Mouse (Mus musculus) cerebral cortex, adult 2 months (tissue): ENCODE results near the gene Gm37240.

Experiments
- WGBS: fragments of 180-500 bp; shearing (Covaris S2); methylation state at CpG from one replicate; pipeline ENCODE4 v1.1.7; 2018; 5-methylcytosine and 5-hydroxymethylcytosine counted together

The Gm37240 gene

DNA sequence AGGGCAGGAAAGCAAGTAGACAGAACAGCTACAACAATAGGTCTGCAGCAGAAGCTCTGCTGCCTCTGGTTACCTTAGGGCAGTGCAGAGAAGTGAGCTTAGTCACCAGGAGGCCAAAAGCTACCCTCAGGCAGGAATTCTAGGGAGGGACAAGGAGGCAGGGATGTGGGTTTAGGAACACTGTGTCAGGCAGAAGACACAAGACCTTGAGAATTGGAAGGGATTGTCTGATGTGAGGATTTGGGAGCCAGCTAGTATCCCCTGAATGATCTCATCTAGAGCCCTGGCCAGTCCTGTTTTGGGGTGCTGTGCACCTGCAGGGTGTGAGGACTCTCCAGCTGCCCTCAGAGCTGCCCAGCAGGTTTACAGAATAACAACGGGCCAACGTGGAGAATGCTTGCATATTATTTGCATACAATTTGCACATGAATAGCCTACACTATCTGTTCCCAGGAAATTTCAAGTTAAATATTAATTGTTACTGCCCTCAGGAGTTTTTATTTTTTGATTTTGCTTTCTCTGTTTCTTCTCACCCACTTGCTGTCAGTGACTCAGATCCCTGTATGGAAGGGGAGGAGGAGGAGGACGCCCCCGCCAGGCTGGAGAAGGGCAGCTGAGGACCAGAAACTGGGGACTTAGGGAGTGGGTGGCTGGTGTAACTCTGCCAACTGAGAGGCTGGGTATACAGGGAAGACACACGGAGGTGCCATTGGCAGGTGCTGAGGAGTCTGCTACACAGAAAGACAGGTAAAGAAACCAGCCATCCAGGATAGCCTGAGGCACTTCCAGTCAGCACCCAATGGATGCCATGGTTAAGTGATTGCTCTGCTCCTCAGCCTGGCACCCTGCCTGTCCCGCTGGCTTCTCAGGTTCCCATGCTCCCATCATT is 862.3 kb downstream of the Gm37240 start:
- WGBS, result 21% methylated on average over 6 of the region's 6 CpGs

DNA sequence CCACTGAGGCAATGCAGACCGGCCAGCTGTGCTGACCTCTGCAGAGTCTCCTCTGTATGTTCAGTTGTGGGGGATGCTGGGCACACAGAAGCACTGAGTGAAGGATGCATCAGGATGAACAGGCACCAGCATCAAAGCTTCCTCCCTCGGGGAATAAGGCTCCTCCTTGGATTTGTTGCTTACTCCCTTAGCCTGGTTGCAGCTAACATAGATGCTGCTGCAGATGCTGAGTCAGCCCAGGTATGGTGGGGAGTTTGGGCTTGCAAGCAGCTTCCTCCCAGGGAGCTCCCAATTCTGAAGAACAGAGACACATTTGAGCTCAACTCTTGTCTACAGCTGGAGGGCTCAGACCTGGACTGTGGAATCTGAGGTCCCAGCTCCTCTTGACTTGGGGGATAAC is 863.1 kb downstream of the Gm37240 start:
- 63% methylated on average over 2 of the region's 2 CpGs for WGBS

DNA sequence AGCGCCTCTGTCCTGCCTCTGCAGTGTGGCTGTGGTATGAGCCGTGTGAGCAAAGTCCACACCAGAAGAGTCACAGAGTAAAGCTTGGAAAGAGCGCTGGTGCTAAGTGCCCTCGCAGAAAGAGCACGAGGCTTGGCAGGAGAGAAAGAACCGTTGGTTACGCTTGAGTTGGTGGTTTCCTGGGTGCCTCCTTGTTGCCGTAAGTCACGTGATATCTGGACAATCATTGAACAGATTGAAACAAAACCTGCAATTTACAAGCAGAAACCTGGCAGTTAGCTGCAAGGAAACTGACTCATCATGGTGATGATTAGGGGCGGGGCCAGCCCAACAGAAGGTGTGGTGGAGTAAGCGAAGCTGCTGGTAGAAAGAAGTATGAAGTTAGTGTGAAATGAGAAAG is 864.5 kb downstream of the Gm37240 start:
- 66% methylated on average over 11 of the region's 11 CpGs for WGBS

DNA sequence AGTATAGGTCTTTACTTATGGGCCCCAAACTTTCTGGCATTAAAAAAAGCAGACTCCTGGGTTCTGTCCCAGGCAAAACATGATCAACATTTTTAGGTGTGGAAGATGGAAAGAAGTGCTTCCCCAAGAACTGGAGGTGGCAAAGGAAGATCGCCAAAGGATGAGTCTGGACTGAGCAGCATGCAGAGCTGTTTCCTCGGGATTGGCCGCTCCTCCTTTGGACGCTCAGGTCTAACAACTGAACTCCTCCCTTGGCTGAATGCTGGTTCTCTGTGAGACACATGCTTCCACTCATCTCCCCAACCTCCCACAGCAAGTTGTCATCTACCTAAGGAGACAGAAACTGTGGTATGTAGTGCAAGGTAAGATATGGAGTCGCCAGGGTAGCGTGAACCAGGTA is 865.5 kb downstream of the Gm37240 start:
- WGBS, result 76% methylated on average over 6 of the region's 6 CpGs

DNA sequence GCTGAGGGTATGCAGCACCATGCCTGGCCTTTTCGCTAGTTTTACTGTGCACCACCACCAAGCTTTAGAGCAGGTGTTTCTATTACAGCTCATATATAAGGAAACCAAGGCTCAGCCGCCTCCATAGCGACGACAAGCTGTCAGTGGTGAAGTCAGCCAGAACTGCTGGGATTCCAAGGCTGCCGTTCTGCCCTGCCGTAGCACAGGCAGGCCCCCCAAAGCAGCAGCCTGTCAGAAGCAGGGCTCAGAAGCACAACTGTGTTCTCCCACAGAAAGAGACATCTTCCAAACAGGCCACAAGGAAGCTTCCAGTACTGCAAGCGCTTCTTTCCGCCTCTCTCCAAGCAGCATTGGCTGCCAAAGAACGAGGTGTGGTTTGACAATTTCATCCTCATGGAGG is 871.7 kb downstream of the Gm37240 start:
- 35% methylated on average over 9 of the region's 9 CpGs for WGBS

DNA sequence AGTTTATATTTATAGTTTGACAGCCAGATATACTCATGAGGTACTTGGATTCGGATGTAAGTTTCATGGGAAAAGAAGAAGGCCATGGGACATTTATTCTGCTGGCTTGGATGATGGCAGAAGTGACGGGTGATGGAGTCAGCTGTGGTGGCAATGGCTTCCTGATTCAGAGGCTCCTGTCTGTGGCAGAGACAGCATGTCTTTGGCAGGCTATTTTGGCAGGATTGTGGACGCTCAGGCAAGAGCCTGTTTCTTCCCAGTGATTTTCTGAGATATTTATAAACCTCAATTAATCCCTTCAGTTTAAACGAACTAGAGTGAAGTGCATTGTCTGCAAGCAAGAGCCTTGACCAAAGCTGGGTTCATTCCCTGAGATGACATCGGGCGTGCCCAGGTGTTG is 874.4 kb downstream of the Gm37240 start:
- WGBS, result 61% methylated on average over 6 of the region's 6 CpGs

DNA sequence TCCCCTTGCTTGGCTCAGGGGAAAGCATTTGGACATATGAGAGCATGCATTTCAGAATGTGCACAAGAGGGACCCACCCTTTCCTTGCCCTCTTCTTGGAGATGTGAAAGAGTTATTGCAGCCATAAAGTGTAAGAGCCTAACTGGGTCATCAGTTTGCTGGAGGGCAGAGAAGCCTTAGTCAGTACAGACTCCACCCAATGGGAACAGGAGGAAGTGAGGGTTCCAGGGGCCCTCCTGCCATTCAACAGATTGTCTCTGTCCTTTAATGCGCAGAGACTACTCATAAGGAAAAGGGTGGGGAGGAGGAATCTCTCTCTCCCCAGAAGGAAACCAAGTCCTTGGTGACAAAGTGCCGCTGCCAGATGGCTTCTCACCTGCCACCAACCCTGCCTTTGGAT is 882.1 kb downstream of the Gm37240 start:
- 81% methylated on average over 2 of the region's 2 CpGs for WGBS

DNA sequence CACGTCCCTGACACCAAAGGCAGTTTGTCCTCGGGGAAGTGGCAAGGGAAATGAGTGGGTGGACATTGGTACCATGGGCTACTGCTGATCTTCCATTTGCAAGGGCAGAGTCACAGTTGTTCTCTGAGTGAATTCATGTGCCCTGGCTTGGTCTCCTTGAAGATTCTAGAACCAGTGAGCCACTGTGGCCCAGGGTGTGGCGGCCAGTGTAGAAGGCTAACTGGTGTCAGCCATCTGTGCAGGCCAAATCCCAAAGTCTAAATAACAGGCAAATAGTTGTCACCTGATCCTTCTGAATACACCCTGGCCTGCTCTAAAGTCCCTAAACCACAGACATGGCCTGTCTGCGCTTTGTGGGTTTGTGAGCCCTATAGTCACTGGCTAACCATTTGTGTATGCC is 898.4 kb downstream of the Gm37240 start:
- WGBS, result 84% methylated on average over 4 of the region's 4 CpGs

DNA sequence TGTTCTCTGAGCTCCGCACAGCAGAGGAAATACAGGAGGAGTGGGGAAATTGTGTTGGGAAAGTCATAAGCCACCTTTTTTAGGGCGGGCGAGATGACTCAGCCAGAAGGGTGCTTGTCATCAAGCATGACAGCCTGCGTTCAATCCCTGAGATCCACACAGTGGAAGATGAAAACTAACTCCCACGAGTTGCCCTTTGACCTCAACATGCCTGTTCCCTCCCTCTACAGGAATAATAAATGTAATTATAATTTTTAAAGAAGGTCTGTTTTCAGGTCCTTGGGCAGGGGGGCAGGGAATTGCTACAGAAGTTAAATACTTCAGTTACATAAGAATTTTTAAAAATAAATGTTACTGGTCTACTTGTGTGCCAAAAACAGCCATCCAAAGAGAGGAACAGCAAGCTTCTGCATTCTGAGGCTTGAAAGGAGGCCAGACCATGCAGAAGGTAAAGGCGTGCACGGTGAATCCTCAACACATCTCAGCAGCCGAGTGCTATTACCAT is 902.1 kb downstream of the Gm37240 start:
- 52% methylated on average over 8 of the region's 8 CpGs for WGBS

DNA sequence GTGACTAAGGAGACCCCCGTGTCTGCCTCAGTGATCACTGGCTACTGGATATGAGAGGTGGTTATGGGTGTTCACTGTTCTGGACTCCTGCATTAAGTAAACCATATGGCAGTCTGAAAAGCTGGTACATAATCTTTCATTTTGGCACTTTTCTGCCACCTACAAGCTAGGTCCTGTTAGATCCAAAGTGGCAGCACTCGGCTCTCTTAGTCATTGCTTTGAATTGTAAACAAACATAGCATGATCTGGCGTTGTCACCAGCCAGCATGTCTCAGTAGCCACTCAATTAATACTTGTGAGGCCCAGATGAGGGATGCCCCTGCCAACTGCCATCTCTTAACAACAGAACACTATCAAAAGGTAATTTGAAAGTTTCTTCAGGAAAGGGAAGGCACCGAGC is 904.6 kb downstream of the Gm37240 start:
- 48% methylated on average over 4 of the region's 4 CpGs for WGBS

DNA sequence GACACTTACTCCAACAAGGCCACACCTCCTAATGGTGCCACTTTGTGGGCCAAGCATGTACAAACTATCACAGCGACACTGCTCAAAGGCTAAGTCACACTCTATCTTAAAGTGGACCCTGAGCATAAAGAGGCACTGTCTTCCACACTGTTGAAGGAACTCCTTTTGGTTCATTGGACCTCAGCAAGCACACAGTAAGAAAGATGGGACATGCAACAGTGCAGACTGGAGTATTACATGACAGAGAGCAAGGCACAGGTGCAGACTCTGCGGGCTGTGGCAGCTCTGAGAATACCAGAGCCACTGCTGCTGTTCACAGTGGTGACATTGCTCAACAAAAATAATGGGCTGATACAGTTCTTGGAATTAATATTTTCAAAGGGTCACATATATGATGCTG is 907.2 kb downstream of the Gm37240 start:
- 92% methylated on average over 2 of the region's 2 CpGs for whole genome bisulfite sequencing

DNA sequence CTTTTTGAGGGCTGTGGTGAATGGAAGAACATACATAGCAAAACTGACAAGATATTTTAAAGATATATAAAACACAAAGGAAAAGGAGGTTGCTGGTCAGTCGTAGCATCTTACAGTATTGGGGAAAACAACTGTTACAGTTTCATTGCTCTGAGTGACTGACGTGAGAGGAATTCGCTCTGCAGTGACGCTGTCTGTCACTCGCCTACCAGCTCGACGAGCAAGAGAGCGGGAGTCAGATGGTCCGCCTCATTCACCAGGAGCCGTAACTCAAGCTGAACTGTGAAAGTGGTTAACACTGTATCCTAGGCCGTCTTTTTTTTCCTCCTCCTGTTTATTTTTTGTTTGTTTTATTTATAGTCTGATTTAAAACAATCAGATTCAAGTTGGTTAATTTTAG is 908.6 kb downstream of the Gm37240 start:
- 61% methylated on average over 11 of the region's 11 CpGs for WGBS

DNA sequence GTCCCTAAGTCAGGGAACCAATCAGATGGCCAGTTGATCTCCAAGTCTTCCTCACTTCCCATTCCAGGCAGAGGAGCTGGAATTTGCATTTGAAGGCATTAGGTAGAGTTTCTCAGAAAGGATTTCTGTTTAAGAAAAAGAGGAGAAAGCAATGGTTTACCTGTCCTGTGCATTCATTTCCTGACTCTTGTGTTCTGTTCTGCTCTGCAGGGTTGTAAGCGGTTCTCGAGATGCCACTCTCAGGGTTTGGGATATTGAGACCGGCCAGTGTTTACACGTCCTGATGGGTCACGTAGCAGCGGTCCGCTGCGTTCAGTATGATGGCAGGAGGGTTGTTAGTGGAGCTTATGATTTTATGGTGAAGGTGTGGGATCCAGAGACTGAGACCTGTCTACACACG is 913.1 kb downstream of the Gm37240 start:
- 80% methylated on average over 9 of the region's 9 CpGs for WGBS

DNA sequence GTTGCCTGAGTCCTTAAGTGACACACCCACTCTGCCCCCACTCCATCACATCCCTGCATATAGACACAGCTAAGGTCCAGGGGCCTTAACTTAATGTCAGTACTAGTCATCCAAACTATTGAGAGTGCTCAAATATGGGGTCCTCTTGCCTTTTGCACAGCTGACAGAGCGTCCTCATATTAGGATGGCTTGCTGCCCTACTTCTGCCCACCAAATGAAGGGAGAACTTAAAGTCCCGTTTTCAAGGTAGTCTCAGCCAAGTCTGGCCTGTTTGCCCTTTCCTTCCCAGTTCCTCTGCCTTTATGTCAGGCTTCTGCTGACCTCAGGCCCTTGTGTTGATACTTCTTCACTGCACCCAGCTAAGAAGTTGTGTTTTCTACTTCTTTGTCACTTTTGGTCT is 914.4 kb downstream of the Gm37240 start:
- 68% methylated on average over 2 of the region's 2 CpGs for WGBS

DNA sequence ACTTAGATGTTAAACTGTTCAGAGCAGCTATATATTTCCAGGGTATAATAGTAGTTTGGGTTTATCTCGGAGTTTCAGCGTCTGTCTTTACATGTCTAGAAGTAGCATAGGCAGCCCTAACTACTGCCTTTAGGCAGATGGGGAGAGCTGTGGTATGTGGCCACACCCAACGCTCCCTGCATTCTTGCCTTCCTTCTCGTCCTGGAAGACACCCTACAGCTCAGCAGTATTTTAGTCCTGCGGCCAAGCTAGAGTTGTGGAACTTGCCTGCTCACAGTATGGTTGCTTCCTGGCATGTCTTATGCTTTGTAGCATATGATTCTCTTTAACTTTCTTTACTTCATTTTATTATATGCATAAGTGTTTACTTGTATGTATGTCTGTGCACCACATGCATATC is 915.8 kb downstream of the Gm37240 start:
- 59% methylated on average over 5 of the region's 5 CpGs for WGBS

DNA sequence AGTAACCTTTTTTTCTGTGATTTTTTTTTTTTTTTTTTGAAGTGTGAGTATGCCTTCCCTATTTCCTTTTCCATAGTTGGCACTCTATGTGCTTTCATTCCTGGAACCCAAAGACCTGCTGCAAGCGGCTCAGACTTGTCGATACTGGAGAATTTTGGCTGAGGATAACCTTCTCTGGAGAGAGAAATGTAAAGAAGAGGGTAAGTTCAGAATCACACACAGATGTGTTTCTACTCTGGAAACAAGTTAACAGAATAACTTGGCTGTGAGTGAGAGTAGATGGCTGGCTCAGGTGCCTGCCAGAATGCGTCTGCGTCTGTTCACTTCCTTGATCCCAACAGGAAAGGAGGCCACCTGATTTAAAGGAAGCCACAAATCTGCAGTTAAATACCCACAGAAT is 920.0 kb downstream of the Gm37240 start:
- WGBS, result 44% methylated on average over 4 of the region's 4 CpGs

DNA sequence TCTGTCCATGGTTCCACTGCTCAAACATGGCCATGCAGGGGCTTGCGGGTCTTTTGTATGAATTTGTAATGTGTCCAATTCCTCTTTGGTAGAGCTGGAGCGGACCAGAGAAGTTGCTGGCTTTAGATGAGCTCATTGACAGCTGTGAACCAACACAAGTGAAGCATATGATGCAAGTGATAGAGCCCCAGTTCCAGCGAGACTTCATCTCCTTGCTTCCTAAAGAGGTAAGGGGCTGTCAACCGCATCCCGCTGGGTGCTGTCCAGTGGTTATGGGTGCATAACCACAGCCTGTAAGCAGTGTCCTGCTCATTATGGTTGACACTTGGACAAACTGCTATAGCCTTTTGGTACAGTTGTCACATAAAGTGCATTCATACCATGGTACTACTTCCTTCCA is 922.2 kb downstream of the Gm37240 start:
- WGBS, result 46% methylated on average over 5 of the region's 5 CpGs

DNA sequence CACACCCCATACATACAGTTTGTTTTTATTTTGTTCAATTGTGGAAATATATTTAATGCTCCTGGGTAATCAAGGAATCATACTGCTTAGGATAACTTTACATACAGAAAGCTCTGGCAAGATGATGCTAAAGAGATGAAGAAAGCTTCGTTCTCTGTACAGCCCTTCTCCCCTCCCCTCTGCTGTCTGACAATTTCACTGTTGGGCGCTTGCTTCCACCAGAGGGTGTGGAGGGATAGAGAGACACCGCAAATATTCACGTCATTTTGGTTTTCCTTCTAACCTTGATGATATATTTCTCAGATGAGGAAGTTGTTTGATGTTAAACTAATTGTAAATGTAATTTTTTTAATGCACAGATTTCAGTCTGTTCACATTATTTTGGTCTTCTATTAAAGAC is 931.5 kb downstream of the Gm37240 start:
- WGBS, result 35% methylated on average over 4 of the region's 4 CpGs

DNA sequence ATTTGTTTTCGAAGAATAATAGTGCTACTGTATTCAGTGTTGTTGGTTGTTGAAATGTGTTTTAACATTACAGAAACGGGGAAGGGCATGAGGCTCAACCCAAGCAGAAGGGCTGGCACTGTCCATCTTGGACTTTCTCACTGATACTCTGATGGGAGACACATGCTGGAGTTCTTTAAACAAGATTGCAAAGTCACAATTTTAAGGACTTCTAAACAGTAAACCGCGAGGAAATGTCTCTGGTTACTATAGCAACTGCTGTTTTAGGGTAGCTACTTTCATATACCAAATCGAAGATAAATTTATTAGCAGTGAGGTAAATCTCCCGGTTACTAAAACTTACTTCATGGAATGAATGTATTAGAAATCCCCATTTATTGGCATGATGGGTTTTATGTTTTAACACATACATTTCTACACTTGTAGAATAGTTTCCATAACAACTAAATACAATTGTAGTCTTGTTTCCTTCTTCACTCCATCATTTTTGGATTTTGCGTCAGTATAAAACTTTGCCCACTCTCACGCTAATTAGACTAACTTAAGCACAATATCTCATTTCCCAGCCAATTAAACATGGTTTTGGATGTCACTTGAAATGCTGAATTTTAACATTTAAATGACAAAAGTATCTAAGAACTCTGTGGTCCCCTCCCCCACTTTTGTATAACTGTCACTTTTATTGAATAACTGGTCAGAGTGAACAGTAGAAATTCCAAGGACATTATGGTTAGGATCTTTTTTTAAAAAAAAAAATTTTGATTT is 932.1 kb downstream of the Gm37240 start:
- WGBS, result 38% methylated on average over 8 of the region's 8 CpGs

DNA sequence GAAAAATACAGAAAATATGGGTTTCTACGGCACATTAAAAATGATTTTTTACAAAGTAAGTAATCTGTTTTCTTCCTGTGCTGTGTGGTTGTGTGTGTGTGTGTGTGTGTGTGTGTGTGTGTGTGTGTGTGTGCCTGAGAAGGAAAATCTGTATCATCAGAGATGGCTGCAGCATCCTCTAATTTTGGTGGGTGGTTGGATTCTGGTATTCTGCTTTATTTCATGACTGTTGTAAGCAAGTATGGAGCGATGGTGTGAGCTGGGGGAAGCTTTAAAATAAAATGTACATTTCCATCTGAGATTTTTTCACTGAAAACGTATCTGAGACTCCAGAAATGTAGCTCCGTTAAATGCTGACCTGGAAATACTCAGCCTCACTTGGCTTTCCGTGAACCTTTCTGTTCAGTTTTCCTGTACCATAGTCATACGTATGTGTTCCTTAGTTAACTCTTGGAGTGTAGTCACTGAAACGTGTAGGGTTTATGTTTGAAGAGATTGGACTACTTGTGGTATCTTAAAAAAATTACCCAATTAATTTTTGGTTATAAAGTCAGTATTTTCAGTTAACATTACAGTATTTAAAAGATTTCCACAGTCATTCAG is 934.6 kb downstream of the Gm37240 start:
- 26% methylated on average over 7 of the region's 7 CpGs for WGBS

DNA sequence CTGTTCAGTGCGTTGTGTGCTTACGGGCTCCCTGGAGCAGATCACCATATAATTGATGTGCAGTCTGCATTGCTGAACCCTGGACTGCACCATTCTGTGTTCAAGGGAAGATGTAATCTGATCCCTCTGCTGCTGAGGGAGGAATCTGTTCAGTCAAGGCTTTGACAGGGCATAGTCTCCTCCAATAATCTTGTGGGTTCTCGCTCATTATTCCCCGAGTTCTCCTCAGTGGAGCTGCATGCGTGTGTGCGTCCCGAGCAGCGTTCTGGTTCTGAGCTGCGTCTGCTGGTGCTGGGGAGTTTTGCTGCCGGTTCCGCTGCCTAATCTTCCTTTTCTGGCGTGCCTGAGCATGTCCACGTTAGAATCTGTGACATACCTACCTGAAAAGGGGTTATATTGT is 935.2 kb downstream of the Gm37240 start:
- 7% methylated on average over 13 of the region's 13 CpGs for WGBS

DNA sequence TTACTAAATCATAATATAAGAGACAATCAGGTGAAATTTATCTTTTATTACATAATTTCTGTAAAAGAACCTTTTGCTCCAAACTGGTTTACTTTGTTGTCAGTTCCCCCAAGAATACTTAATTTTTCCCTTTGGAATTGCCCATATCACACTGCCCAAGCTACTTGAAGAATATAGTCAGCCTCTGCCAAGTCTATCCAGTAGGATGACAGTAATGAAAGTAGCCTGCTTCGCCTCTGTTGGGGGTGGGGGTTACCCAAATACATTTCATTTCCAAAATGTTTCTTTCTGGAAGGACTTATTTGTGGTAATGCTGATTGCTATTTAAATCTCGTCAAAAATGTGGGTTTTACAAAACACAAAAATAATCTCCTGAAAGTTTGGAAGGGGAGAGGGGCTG is 935.6 kb downstream of the Gm37240 start:
- 11% methylated on average over 2 of the region's 2 CpGs for WGBS

DNA sequence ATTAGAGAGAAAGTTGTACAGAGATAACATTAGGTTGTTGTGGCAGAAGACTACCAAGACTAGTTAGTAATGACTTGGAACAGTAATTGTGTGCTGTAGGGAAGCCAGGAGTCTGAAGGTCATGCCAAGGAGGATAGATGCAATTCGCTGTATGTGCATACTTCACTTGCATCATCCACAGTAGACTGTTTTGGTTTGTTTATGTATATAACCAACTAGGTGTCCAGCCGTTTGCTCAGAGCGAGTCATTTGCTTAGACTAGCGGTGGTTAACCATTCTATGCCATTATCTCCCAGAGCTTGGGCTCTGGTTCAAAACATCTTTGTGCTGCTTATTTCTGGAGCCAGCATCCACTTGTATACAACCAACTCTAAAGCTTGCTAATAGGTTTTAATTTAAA is 937.9 kb downstream of the Gm37240 start:
- 80% methylated on average over 4 of the region's 4 CpGs for WGBS
